In the genomic region with DNA sequence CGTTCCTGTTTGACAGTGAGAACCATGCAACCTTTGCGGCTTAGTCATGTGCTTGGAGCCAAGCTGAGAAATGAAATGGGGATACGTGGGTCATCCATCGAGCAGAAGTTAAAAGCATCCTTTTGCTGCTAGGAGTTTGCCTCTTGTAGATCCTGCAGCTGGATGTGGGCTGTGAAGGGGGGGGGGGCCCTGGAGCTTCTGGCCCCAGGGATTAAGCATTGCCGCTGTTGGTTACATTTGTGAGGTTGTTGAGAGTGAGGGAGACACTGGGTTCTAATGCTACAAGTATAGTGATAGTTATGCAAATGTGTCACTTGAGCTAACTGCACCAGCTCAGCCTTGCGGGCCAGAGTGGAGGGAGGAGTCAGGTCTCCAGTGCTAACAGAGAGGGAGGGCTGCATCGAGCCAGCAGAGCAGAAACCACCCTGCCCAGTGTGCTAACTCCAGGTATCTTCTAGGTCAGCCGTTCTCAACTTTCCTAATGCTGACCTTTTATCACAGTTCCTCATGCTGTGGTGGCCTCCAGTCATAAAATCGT, we compare ENCODE assay signal across 21 mouse cellular contexts. TPM values are rescaled to one million over a fixed set of nuclear protein-coding genes. Genes with fewer than 3 reads are reported as not detected.
DNase-seq lines count a peak whose midpoint lies in the region; ATAC-seq lines count a peak whose summit lies in the region.
"Had no signal": no experiment of that assay in that cellular context is flagged by ENCODE, and none has a peak within 500 bp of the region (broad histone marks: within the 10 kb centered on the region; RNA-seq: fewer than 3 reads in every experiment).

No protein-coding gene starts in this region.

- peaks cover 79% of the 10 kb centered on the region for H3K4me1 ChIP-seq in forebrain, embryonic 10.5 days
- peaks cover 36% of the 10 kb centered on the region for H3K4me1 ChIP-seq in forebrain, embryonic 15.5 days

- H3K9ac ChIP-seq in forebrain, embryonic 15.5 days (replicated peaks), result no peak overlapping the region
- H3K9ac ChIP-seq: embryonic facial prominence, embryonic 12.5 days; heart, embryonic 15.5 days; hindbrain, embryonic 12.5 days; limb, embryonic 12.5 days; liver, embryonic 14.5 days had no signal

- no peak overlapping the region; the same call in 1 of the 2 replicates for H3K4me3 ChIP-seq in forebrain, embryonic 10.5 days
- no peak overlapping the region for H3K4me3 ChIP-seq in forebrain, embryonic 15.5 days
- H3K4me3 ChIP-seq: embryonic facial prominence, embryonic 12.5 days; gastrocnemius, adult 2 months; heart, embryonic 15.5 days; hindbrain, embryonic 12.5 days had no signal

- WGBS in forebrain, embryonic 10.5 days, result 3% methylated on average over 9 of the region's 9 CpGs
- WGBS in forebrain, embryonic 15.5 days, result 4% methylated on average over 9 of the region's 9 CpGs

- peak; percentile 57 for DNase-seq in forebrain, embryonic 10.5 days (ENCODE audit: extremely low spot score, low spot score)
- peak; percentile 22 to 25 for DNase-seq in kidney, postnatal 4 days
- DNase-seq in kidney, adult 8-10 months, result no peak
- DNase-seq in A20 (ENCODE audit: low read depth, low spot score), result peak; percentile 10
- DNase-seq in embryo, embryonic 11 days, result peak; percentile 69
- DNase-seq in frontal cortex, postnatal 10 days (ENCODE audit: low spot score in 2 of 2), result no peak
- DNase-seq: adrenal gland, postnatal 10 days; cerebellum, adult 9-10 months; gastrocnemius, adult 2 months; heart, adult 11 months; kidney, adult 11 months; lung, postnatal 14 days; thymus, postnatal 25 days had no signal

- peaks cover 53% of the 10 kb centered on the region for H3K27me3 ChIP-seq in forebrain, embryonic 10.5 days (ENCODE audit: poor library complexity, severe bottlenecking)
- 0 out of 2 replicates have a peak, but pooled peaks cover 3% of the 10 kb centered on the region for H3K27me3 ChIP-seq in forebrain, embryonic 15.5 days

- ATAC-seq in forebrain, embryonic 15.5 days (replicated peaks), result no peak
- ATAC-seq in erythroblast, adult 5-6 weeks (replicated peaks; ENCODE audit: low FRiP score, poor library complexity, severe bottlenecking), result no peak

- H3K27ac ChIP-seq in forebrain, embryonic 10.5 days, result peak overlapping the region; percentile 94
- H3K27ac ChIP-seq in forebrain, embryonic 15.5 days (replicated peaks), result no peak overlapping the region
- H3K27ac ChIP-seq: embryonic facial prominence, embryonic 12.5 days; gastrocnemius, adult 2 months; heart, embryonic 15.5 days; hindbrain, embryonic 12.5 days; limb, embryonic 12.5 days; liver, embryonic 14.5 days; stomach, postnatal 0 days had no signal

- H3K4me2 ChIP-seq in forebrain, embryonic 15.5 days (replicated peaks), result no peak overlapping the region
- H3K4me2 ChIP-seq: heart, embryonic 15.5 days; hindbrain, embryonic 12.5 days had no signal

- H3K36me3 ChIP-seq in forebrain, embryonic 10.5 days (replicated peaks), result peaks cover 6% of the 10 kb centered on the region
- H3K36me3 ChIP-seq in forebrain, embryonic 15.5 days, result no peaks in the 10 kb centered on the region
- H3K36me3 ChIP-seq: embryonic facial prominence, embryonic 12.5 days; heart, embryonic 15.5 days; hindbrain, embryonic 12.5 days; limb, embryonic 12.5 days had no signal

- no peaks in the 10 kb centered on the region for H3K9me3 ChIP-seq in forebrain, embryonic 10.5 days
- H3K9me3 ChIP-seq in forebrain, embryonic 15.5 days, result no peaks in the 10 kb centered on the region
- H3K9me3 ChIP-seq: embryonic facial prominence, embryonic 12.5 days; heart, embryonic 15.5 days; hindbrain, embryonic 12.5 days; limb, embryonic 12.5 days had no signal

RNA-seq across cellular contexts. Expression of a gene that starts 11.2 kb away (rescaled TPM):
- polyA plus RNA-seq in forebrain, embryonic 10.5 days (2016; fragmentation: Nextera tagmentation; extraction: Ambion mirVana), result 2.8 and 3.4 TPM in 2 replicates
- polyA plus RNA-seq in forebrain, embryonic 15.5 days (2015; fragmentation: Nextera tagmentation; extraction: Ambion mirVana), result 1.8 and 1.9 TPM in 2 replicates
- total RNA-seq in erythroblast, adult 5-6 weeks (2015; ENCODE audit: low replicate concordance), result not detected in 2 replicates
- not detected in 2 replicates for total RNA-seq in erythroblast, adult 5-6 weeks (2017; ENCODE audit: low replicate concordance)

RNA-seq across cellular contexts. Expression of a gene that starts 16.9 kb away (rescaled TPM):
- 19.4 and 20.1 TPM in 2 replicates for polyA plus RNA-seq in forebrain, embryonic 10.5 days (2016; fragmentation: Nextera tagmentation; extraction: Ambion mirVana)
- polyA plus RNA-seq in forebrain, embryonic 15.5 days (2015; fragmentation: Nextera tagmentation; extraction: Ambion mirVana), result 19.8 and 22.6 TPM in 2 replicates
- not detected in 2 replicates for total RNA-seq in erythroblast, adult 5-6 weeks (2015; ENCODE audit: low replicate concordance)
- total RNA-seq in erythroblast, adult 5-6 weeks (2017; ENCODE audit: low replicate concordance), result 0.84 TPM in 1 of 2 replicates, not detected in the other

RNA-seq across cellular contexts. Expression of a gene that starts 42.0 kb away (rescaled TPM):
- 13.5 and 14.6 TPM in 2 replicates for polyA plus RNA-seq in forebrain, embryonic 10.5 days (2016; fragmentation: Nextera tagmentation; extraction: Ambion mirVana)
- polyA plus RNA-seq in forebrain, embryonic 15.5 days (2015; fragmentation: Nextera tagmentation; extraction: Ambion mirVana), result 14.3 and 16.3 TPM in 2 replicates
- total RNA-seq in erythroblast, adult 5-6 weeks (2015; ENCODE audit: low replicate concordance), result 0.38 TPM in 1 of 2 replicates, not detected in the other
- 0.28 TPM in 1 of 2 replicates, not detected in the other for total RNA-seq in erythroblast, adult 5-6 weeks (2017; ENCODE audit: low replicate concordance)

RNA-seq across cellular contexts. Expression of a gene that starts 53.5 kb away (rescaled TPM):
- 95.1 and 102 TPM in 2 replicates for polyA plus RNA-seq in forebrain, embryonic 10.5 days (2016; fragmentation: Nextera tagmentation; extraction: Ambion mirVana)
- 58.6 and 65.7 TPM in 2 replicates for polyA plus RNA-seq in forebrain, embryonic 15.5 days (2015; fragmentation: Nextera tagmentation; extraction: Ambion mirVana)
- total RNA-seq in erythroblast, adult 5-6 weeks (2015; ENCODE audit: low replicate concordance), result not detected in 2 replicates
- total RNA-seq in erythroblast, adult 5-6 weeks (2017; ENCODE audit: low replicate concordance), result not detected in 2 replicates

Comparison
In these comparisons a context has a peak if more than half of its experiments do, and no peak if none do; other contexts are left out.
1. DNase-seq: peak in forebrain, embryonic 10.5 days (single experiment), kidney, postnatal 4 days (2 of 2), A20 (single experiment) and embryo, embryonic 11 days (single experiment); none in kidney, adult 8-10 months (0 of 2) and frontal cortex, postnatal 10 days (0 of 2).